Mouse (Mus musculus) erythroblast, adult 5-6 weeks (primary cell): Measurements from ENCODE around the gene Mcm8. TPM values are rescaled to one million over a fixed set of nuclear protein-coding genes. Genes with fewer than 3 reads are reported as not detected.
A peak's percentile ranks its signal among the peaks of the same experiment; 100 is the strongest.

Experiments used
- ATAC-seq: replicated peaks from 2 replicates; pipeline ENCODE4 v1.8.0; 2016; ENCODE audit warnings: moderate number of reproducible peaks, mild to moderate bottlenecking, moderate TSS enrichment, inconsistent platforms; ENCODE audit not compliant: poor library complexity, low FRiP score, severe bottlenecking
- total RNA-seq, 2 experiments: library from RNA; stranded (forward) in 1 of 2; stranded (reverse) in 1 of 2; fragments of 150-400 nt in 1 of 2; fragments of 200-764, 138-1000 nt in 1 of 2; gene quantifications; 2 replicates each; pipeline versions ENCODE4 v1.2.3 to v1.2.4; 2015 to 2017; ENCODE audit warnings: low replicate concordance in 2 of 2

The Mcm8 gene
- total RNA-seq (2015; ENCODE audit: low replicate concordance) = 2.9 and 5.8 TPM in 2 replicates
- total RNA-seq (2017; ENCODE audit: low replicate concordance) = 4.6 and 4.8 TPM in 2 replicates

- peak; percentile 99 for ATAC-seq
These were observed at the start of gene Mcm8, which contains the start of gene Trmt6 for GRCm38 (mm10) chr2:132815608-132816314. Gene Mcm8 (plus strand): TSS chr2:132816141. Gene Trmt6 (minus strand): TSS chr2:132816055.

DNA sequence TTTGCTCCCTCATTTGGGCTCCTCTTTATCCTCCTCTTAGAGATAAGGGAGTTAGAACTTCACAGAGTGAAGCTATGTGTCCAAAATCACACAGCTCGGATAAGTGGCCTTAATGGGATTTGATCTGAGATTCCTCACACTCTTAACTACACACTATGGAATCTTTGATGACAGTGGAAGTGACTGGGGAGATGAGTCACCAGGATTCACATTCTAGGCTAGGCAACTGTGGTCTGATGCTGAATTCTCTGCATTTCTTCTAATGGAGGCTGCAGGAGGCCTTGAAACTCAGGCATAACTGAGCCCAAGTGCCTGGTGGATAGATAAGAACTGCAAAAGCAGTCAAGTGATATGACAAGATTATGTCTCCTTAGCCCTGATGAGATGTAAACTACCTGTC lies 45.1 kb upstream of the Mcm8 start:
- ATAC-seq = no peak

DNA sequence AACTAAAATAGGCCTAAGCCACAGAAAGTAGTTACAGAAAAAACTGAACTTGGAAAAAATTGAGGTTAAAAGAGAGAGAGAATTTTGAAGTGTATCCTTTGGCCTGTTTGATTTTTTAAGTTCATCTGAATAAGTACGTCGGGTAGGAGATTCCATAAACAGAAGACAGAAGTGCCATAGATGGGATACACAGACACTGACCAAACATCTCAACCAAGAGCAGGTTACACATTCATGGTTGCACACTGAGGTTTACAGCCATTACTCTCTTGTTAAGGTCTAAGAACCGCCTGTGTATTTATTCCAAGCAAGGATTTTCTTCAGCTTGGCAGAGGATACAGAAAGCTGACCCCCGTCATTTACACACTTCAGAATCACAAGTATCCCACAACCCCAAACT lies 35.0 kb upstream of the Mcm8 start, which contains the start of gene Chgb:
TSS of gene Chgb (plus strand) at position 301 of the 400 bp plus-strand sequence.
- ATAC-seq = no peak

- no peak; the same call in 1 of the 2 replicates for ATAC-seq
These were observed 34.4 kb upstream of the Mcm8 start for GRCm38 (mm10) chr2:132781439-132782068.

GRCm38 (mm10) chr2:132784039-132784438 lies 31.9 kb upstream of the Mcm8 start:
- ATAC-seq = no peak

DNA sequence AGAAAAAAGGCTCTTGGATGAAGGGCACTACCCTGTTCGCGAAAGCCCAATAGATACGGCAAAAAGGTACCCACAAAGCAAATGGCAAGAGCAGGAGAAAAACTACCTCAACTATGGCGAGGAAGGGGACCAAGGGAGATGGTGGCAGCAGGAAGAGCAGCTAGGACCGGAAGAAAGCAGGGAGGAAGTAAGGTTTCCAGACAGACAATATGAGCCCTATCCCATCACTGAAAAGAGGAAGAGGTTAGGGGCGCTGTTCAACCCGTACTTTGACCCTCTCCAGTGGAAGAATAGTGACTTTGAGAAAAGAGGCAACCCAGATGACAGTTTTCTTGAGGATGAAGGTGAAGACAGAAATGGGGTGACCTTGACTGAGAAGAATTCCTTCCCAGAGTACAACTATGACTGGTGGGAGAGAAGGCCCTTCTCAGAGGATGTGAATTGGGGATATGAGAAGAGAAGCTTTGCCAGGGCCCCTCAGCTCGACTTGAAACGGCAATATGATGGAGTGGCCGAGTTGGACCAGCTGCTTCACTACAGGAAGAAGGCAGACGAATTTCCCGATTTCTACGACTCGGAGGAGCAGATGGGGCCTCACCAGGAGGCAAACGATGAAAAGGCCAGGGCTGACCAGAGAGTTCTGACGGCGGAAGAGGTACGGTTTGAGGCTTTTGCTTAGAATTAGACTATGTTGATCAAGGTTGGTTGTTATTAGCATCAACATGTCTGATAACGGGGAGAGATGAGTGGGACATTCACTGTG lies 22.3 kb upstream of the Mcm8 start:
- no peak for ATAC-seq

GRCm38 (mm10) chr2:132794204-132794586 lies 21.7 kb upstream of the Mcm8 start:
- no peak for ATAC-seq

GRCm38 (mm10) chr2:132802976-132803375 lies 13.0 kb upstream of the Mcm8 start:
- no peak for ATAC-seq

GRCm38 (mm10) chr2:132841071-132841470 lies 25.1 kb downstream of the Mcm8 start:
- ATAC-seq = no peak

DNA sequence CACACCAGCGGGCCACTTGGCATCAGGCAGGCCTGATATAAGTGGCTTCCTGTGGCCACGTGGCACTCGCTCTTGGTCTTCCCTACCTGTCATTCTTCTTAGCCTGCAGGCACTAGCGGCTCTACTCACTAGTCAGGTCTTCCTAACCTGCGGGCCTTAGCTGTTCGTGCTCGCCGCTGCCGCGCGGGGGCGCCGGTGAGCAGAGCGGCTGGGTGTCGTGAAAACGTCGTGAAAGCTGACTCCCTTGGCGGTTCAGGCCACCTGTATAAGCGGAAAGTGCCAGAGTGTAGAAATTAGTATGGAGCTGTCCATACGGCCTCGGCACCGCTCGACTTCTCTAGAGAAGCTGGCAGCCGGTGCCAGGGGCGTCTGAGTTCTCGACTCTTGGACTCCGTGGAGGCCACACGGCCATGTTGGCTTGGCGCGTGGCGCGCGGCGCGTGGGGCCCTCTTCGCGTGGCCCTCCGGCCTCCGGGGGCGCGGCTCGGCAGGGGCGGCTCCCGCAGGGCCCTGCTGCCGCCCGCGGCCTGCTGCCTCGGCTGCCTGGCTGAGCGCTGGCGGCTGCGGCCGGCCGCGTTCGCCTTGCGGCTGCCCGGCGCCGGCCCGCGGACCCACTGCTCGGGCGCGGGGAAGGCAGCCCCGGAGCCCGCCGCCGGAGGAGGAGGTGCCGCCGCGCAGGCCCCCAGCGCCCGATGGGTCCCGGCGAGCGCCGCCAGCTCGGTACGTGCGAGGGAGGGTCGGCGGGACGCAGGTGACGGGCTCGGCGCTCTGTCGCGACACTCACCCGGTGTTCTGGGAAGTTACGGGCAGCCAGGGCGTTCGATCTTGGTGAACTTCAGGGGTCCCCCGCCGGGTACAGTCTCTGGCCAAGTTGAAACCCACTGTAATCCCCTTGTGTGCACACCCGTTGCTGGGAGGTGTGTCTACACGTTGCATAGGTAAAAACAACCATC lies 30.7 kb downstream of the Mcm8 start, which contains the start of gene Crls1:
TSS of gene Crls1 (plus strand) at position 260 of the 952 bp plus-strand sequence.
- peak; percentile 91 for ATAC-seq

- no peak for ATAC-seq
These were observed 31.6 kb downstream of the Mcm8 start for GRCm38 (mm10) chr2:132847581-132847980.

DNA sequence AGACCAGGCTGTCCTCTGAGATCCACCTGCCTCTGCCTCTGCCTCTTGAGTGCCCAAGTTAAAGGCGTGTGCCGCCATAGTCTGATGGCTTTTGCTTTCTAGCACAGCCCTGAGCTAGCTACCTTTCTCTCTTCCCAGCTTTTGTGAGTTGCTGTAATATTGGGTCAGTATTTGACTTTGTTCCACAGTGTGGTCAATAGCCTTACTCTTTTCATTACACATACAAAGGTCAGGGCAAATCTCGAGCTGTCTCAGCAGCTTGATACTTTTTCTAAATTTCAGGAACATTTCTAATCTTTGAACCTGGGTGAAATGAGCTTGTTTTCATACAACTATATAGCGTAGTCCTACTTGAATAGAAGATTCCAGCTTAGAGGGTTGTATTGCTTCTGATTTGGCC lies 32.4 kb downstream of the Mcm8 start:
- ATAC-seq = no peak

DNA sequence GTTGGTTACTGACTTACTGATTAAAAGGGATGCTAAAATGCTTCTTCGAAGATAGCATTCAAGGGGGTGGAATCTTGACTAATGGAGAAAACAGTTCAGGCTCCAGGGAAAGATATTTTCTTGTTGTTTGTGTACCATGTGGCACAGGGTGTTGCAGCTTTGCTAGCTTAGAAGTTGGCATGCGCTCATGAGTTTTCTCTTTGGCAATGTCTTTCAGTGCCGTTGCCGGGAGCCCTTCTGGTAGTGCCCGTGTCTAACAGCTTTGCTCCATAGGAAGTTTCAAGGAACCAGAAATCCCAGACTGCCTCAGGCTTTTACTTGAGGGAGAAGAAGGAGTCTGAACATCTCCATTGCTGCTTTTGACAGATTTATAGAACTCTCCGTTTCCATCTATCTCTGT lies 33.2 kb downstream of the Mcm8 start:
- no peak for ATAC-seq

DNA sequence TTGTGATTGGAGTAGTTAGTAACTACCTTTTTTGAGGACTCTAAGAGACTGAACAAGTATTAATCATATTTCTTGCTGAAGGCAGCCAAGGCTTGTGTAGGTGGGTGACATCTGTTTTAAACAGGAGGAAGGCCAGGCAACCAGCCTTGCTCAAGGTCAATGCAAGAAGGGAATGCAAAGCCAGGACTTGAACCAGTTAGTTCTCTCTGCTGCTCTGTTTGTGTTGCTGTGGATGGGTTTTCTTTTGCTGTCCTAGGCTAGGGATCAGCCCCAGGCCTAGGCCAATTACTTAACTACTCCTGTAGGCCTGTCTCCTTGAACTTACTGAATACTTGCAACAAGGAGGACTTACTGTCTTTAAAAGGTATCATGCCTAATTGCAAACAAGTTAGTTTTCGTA lies 37.1 kb downstream of the Mcm8 start:
- no peak for ATAC-seq

DNA sequence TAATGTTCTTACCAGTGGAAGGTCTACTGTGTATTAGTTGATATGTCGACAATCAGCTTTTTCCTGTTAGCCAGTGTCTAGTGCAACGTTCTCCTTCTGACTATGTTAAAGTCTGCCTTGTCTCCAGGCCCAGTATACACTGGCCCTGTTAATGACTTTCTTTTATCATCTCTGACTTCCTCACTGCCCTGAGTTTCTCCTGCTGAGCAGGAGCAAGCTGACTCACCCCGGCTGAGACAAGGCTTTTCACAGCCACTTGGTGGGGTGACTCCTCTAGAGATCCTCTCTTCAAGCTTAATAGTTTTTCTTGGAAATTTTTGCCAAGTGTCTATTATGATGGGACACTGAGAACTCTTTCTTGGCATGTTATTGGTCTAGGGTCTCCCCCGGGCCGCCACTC lies 40.4 kb downstream of the Mcm8 start:
- no peak for ATAC-seq

- no peak for ATAC-seq
These were observed 44.5 kb downstream of the Mcm8 start for GRCm38 (mm10) chr2:132860435-132860834.

- no peak for ATAC-seq
These were observed 45.5 kb downstream of the Mcm8 start for GRCm38 (mm10) chr2:132861456-132861855.

- ATAC-seq = no peak
These were observed 47.4 kb downstream of the Mcm8 start for GRCm38 (mm10) chr2:132863325-132863724.

- ATAC-seq = no peak
These were observed 51.6 kb downstream of the Mcm8 start for GRCm38 (mm10) chr2:132867521-132867920.
